Mouse (Mus musculus) effector memory CD4-positive, alpha-beta T cell, adult 5 months (primary cell): Measurements from ENCODE around the gene Sytl3. TPM values are rescaled to one million over a fixed set of nuclear protein-coding genes. Genes with fewer than 3 reads are reported as not detected.

Experiments
- polyA plus RNA-seq: library from polyadenylated mRNA; unstranded; fragments of 100-300 nt; shearing (Covaris generic); gene quantifications from one replicate; pipeline ENCODE4 v1.2.1, GENCODE M21; 2017

Sytl3 gene
- polyA plus RNA-seq: 175 TPM

DNA sequence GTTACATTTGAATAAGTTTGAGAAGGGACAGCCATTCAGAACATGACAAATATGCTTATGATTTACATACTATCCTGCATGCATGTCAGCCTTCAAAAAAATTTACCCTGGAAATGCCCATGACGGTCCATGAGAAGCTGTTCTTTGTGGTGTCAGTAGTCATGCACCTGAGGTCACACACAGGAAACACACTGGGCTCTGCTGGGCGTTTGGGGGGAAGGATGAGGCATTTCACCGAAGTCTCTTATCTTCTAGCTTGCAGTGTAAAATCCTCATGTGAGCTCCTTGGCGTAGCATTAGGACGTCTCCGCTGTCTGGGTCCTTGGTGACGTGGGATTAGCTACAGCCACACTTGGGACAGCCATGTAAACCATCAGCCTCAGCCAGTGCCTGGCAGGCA, at the start of gene Sytl3:
Gene Sytl3, plus strand, starts transcription at position 293 of the 400 bp plus-strand sequence.

DNA sequence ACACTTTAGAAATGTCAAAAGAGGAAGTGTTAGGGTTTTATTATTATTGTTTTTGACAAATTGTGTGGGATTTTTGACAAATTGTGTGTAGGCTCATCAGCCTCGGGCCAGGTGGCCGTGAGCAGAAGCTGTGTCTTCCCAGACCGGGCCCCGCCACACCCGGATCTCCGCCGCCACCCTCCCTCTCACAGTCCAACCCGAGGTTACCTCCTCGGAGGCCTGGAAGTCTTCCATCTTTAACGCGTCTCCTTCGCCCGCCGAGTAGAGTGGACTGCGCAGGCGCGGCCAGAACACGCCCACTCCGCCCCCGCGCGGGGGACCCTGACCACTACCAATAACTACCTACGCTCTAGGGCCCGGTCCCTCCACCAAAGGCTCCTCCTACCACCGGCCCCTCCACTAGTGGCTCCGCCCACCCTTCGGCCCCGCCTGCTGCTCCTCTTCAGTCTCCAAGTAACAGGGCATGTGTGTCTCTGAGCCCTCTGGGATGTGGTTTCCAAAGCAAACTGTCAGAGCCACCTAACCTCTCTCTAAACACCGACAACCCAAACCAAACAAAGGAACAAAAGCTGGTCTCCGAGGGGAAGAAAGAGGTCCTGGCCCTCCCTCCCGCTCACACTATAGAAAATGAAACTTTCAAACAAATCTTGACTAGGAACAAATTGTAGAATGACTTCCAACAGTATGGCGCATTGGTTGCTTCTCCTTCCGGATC, 3.2 kb upstream of the Sytl3 start, which contains the start of gene Dynlt1f:
Gene Dynlt1f, minus strand, starts transcription at position 334 of the 715 bp plus-strand sequence.

DNA sequence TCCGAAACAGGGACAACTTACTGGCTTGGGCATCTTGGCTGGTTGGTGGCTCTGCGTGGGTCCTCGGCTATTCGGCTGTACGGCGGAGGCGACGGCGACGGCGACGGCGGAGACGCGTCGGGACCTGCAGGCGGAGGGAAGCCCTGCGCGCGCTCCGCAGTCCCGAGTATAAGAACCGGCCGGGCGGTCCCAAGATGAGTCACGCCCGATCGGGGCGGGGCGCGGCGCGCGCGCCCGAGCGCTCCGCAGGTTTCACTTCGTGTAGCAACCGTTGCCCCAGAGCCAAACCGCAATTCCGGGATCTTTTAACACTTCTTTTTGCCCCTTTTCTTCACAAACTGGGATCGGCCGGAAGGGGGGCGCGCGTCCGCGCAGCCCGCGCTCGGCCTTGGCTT, 123.7 kb downstream of the Sytl3 start, which contains the start of gene Ezr:
Gene Ezr, minus strand, starts transcription at position 174 of the 395 bp plus-strand sequence.

Other genes with a start within 250 kb of the Sytl3 start
- gene Dynlt1b, start 229.0 kb upstream of the Sytl3 start, polyA plus RNA-seq: 37.0 TPM
- gene Dynlt1c, start 57.4 kb upstream of the Sytl3 start, polyA plus RNA-seq: 22.2 TPM
- gene Dynlt1f, start 3.2 kb upstream of the Sytl3 start, polyA plus RNA-seq: 34.1 TPM
- gene Ezr, start 123.7 kb downstream of the Sytl3 start, polyA plus RNA-seq: 568 TPM